Mouse (Mus musculus) midbrain, embryonic 13.5 days (tissue): ENCODE measurements around the gene Ednra. TPM values are rescaled to one million over a fixed set of nuclear protein-coding genes. Genes with fewer than 3 reads are reported as not detected.
A peak's percentile ranks its signal among the peaks of the same experiment; 100 is the strongest.

Experiments
- ATAC-seq: fragments of 200-750 bp; cut with Nextera tagmentation; 2 replicates; pipeline ENCODE4 v1.8.0; 2017; ENCODE audit warnings: mild to moderate bottlenecking, moderate TSS enrichment, moderate library complexity
- H3K27ac ChIP-seq: fragments of 300-500 bp; sonication (generic); 2 replicates; pipeline ENCODE4 v1.5.1; 2015; ENCODE audit warnings: inconsistent platforms, mild to moderate bottlenecking, moderate library complexity
- H3K27me3 ChIP-seq: fragments of 300-500 bp; sonication (generic); 2 replicates; pipeline ENCODE4 v1.6.1; 2015; ENCODE audit warnings: mild to moderate bottlenecking, inconsistent platforms
- H3K36me3 ChIP-seq: fragments of 300-500 bp; sonication (generic); 2 replicates; pipeline ENCODE4 v1.6.1; 2015; ENCODE audit warnings: mild to moderate bottlenecking, inconsistent platforms
- H3K4me1 ChIP-seq: fragments of 300-500 bp; sonication (generic); replicated peaks from 2 replicates; pipeline ENCODE4 v1.6.1; 2015; ENCODE audit warnings: inconsistent platforms
- H3K4me2 ChIP-seq: fragments of 300-500 bp; sonication (generic); replicated peaks from 2 replicates; pipeline ENCODE4 v1.6.1; 2015; ENCODE audit warnings: moderate library complexity, mild to moderate bottlenecking, inconsistent platforms
- H3K4me3 ChIP-seq: fragments of 300-500 bp; sonication (generic); replicated peaks from 2 replicates; pipeline ENCODE4 v1.5.1; 2015; ENCODE audit warnings: mild to moderate bottlenecking, inconsistent platforms
- H3K9ac ChIP-seq: fragments of 300-500 bp; sonication (generic); replicated peaks from 2 replicates; pipeline ENCODE4 v1.6.1; 2015; ENCODE audit warnings: mild to moderate bottlenecking, inconsistent platforms
- H3K9me3 ChIP-seq: fragments of 300-500 bp; sonication (generic); 2 replicates; pipeline ENCODE4 v1.6.1; 2016; ENCODE audit warnings: mild to moderate bottlenecking, inconsistent platforms
- WGBS: fragments of 180-500 bp; shearing (Covaris S2); methylation state at CpG from one replicate; pipeline ENCODE4 v1.1.7; 2015; 5-methylcytosine and 5-hydroxymethylcytosine counted together
- polyA plus RNA-seq: library from polyadenylated mRNA; unstranded; fragments of >200 nt; fragmentation: Nextera tagmentation; extraction: Ambion mirVana; gene quantifications from 2 replicates; pipeline ENCODE4 v1.2.1, GENCODE M21; 2015

Ednra gene
- polyA plus RNA-seq, 1 experiment from 2014 or later, result 6.2 TPM

GRCm38 (mm10) chr8:77672036-77672435, 52.2 kb downstream of the Ednra start:
- H3K4me2 ChIP-seq, result no peak overlapping the region
- H3K9ac ChIP-seq, result no peak overlapping the region
- H3K27me3 ChIP-seq, result no peaks in the 10 kb centered on the region
- H3K4me1 ChIP-seq, result no peaks in the 10 kb centered on the region
- no peak for ATAC-seq
- H3K4me3 ChIP-seq, result no peak overlapping the region
- no peaks in the 10 kb centered on the region for H3K9me3 ChIP-seq
- no peak overlapping the region for H3K27ac ChIP-seq
- WGBS, result 90% methylated on average over 4 of the region's 4 CpGs
- no peaks in the 10 kb centered on the region for H3K36me3 ChIP-seq

- Histone ChIP-seq H3K27me3 (no peaks in the 10 kb centered on the region), H3K36me3 (no peaks in the 10 kb centered on the region), H3K4me1 (no peaks in the 10 kb centered on the region), H3K27ac (no peak overlapping the region), H3K4me2 (no peak overlapping the region), H3K9me3 (no peaks in the 10 kb centered on the region), H3K9ac (no peak overlapping the region), H3K4me3 (no peak overlapping the region)
- no peak for ATAC-seq
- WGBS, result 89% methylated on average over 4 of the region's 4 CpGs
Measured at GRCm38 (mm10) chr8:77670612-77671363, 53.5 kb downstream of the Ednra start.

GRCm38 (mm10) chr8:77667916-77668315, 56.3 kb downstream of the Ednra start:
- H3K4me2 ChIP-seq, result no peak overlapping the region
- H3K9ac ChIP-seq, result no peak overlapping the region
- H3K4me3 ChIP-seq, result no peak overlapping the region
- 93% methylated on average over 5 of the region's 5 CpGs for WGBS
- H3K36me3 ChIP-seq, result no peaks in the 10 kb centered on the region
- no peak for ATAC-seq
- H3K9me3 ChIP-seq, result no peaks in the 10 kb centered on the region
- no peaks in the 10 kb centered on the region for H3K27me3 ChIP-seq
- H3K4me1 ChIP-seq, result no peaks in the 10 kb centered on the region
- H3K27ac ChIP-seq, result no peak overlapping the region

- Histone ChIP-seq H3K36me3 (no peaks in the 10 kb centered on the region), H3K9me3 (no peaks in the 10 kb centered on the region), H3K9ac (no peak overlapping the region), H3K4me1 (no peaks in the 10 kb centered on the region), H3K27me3 (no peaks in the 10 kb centered on the region), H3K4me2 (no peak overlapping the region), H3K27ac (no peak overlapping the region), H3K4me3 (no peak overlapping the region)
- ATAC-seq, result no peak
- 90% methylated on average over 13 of the region's 13 CpGs for WGBS
Measured at GRCm38 (mm10) chr8:77664901-77665300, 59.4 kb downstream of the Ednra start.

GRCm38 (mm10) chr8:77659534-77660080, 64.7 kb downstream of the Ednra start:
- no peak for ATAC-seq
- H3K9ac ChIP-seq, result no peak overlapping the region
- no peaks in the 10 kb centered on the region for H3K9me3 ChIP-seq
- H3K27me3 ChIP-seq, result no peaks in the 10 kb centered on the region
- no peak overlapping the region for H3K4me3 ChIP-seq
- 79% methylated on average over 4 of the region's 4 CpGs for WGBS
- no peak overlapping the region for H3K4me2 ChIP-seq
- H3K27ac ChIP-seq, result no peak overlapping the region
- no peaks in the 10 kb centered on the region for H3K4me1 ChIP-seq
- no peaks in the 10 kb centered on the region for H3K36me3 ChIP-seq

- H3K36me3 ChIP-seq, result no peaks in the 10 kb centered on the region
- H3K27me3 ChIP-seq, result no peaks in the 10 kb centered on the region
- H3K4me2 ChIP-seq, result no peak overlapping the region
- no peak overlapping the region for H3K4me3 ChIP-seq
- H3K9me3 ChIP-seq, result no peaks in the 10 kb centered on the region
- H3K27ac ChIP-seq, result no peak overlapping the region
- no peaks in the 10 kb centered on the region for H3K4me1 ChIP-seq
- 84% methylated on average over 3 of the region's 3 CpGs for WGBS
- no peak overlapping the region for H3K9ac ChIP-seq
- ATAC-seq, result no peak
Measured at GRCm38 (mm10) chr8:77658356-77658755, 65.9 kb downstream of the Ednra start.

GRCm38 (mm10) chr8:77650646-77651190, 73.5 kb downstream of the Ednra start:
- Histone ChIP-seq H3K27me3 (no peaks in the 10 kb centered on the region), H3K36me3 (no peaks in the 10 kb centered on the region), H3K27ac (no peak overlapping the region), H3K9me3 (no peaks in the 10 kb centered on the region), H3K4me3 (no peak overlapping the region), H3K9ac (no peak overlapping the region), H3K4me2 (no peak overlapping the region), H3K4me1 (no peaks in the 10 kb centered on the region)
- ATAC-seq, result no peak
- 71% methylated on average over 1 of the region's 1 CpGs for WGBS

- Histone ChIP-seq H3K27ac (no peak overlapping the region), H3K9me3 (no peaks in the 10 kb centered on the region), H3K4me2 (no peak overlapping the region), H3K4me1 (no peaks in the 10 kb centered on the region), H3K27me3 (no peaks in the 10 kb centered on the region), H3K9ac (no peak overlapping the region), H3K4me3 (no peak overlapping the region), H3K36me3 (no peaks in the 10 kb centered on the region)
- no peak for ATAC-seq
- WGBS, result 65% methylated on average over 5 of the region's 5 CpGs
Measured at GRCm38 (mm10) chr8:77640093-77640839, 84.0 kb downstream of the Ednra start.

GRCm38 (mm10) chr8:77637593-77637992, 86.7 kb downstream of the Ednra start:
- Histone ChIP-seq H3K27me3 (no peaks in the 10 kb centered on the region), H3K27ac (no peak overlapping the region), H3K9me3 (no peaks in the 10 kb centered on the region), H3K4me3 (no peak overlapping the region), H3K4me2 (no peak overlapping the region), H3K36me3 (no peaks in the 10 kb centered on the region), H3K9ac (no peak overlapping the region), H3K4me1 (no peaks in the 10 kb centered on the region)
- 95% methylated on average over 3 of the region's 3 CpGs for WGBS
- no peak for ATAC-seq

- no peak overlapping the region for H3K9ac ChIP-seq
- H3K27me3 ChIP-seq, result no peaks in the 10 kb centered on the region
- no peaks in the 10 kb centered on the region for H3K9me3 ChIP-seq
- 81% methylated on average over 5 of the region's 5 CpGs for WGBS
- no peak overlapping the region for H3K27ac ChIP-seq
- no peak overlapping the region for H3K4me3 ChIP-seq
- no peak overlapping the region for H3K4me2 ChIP-seq
- ATAC-seq, result no peak
- H3K36me3 ChIP-seq, result no peaks in the 10 kb centered on the region
- H3K4me1 ChIP-seq, result no peaks in the 10 kb centered on the region
Measured at GRCm38 (mm10) chr8:77634035-77634434, 90.2 kb downstream of the Ednra start.

GRCm38 (mm10) chr8:77633211-77633610, 91.1 kb downstream of the Ednra start:
- H3K4me1 ChIP-seq, result no peaks in the 10 kb centered on the region
- H3K4me2 ChIP-seq, result no peak overlapping the region
- H3K4me3 ChIP-seq, result no peak overlapping the region
- no peak for ATAC-seq
- 93% methylated on average over 2 of the region's 2 CpGs for whole genome bisulfite sequencing
- H3K27me3 ChIP-seq, result no peaks in the 10 kb centered on the region
- no peak overlapping the region for H3K9ac ChIP-seq
- H3K27ac ChIP-seq, result no peak overlapping the region
- H3K36me3 ChIP-seq, result no peaks in the 10 kb centered on the region
- no peaks in the 10 kb centered on the region for H3K9me3 ChIP-seq

- Histone ChIP-seq H3K4me3 (no peak overlapping the region), H3K27ac (no peak overlapping the region), H3K9me3 (no peaks in the 10 kb centered on the region), H3K4me1 (no peaks in the 10 kb centered on the region), H3K27me3 (no peaks in the 10 kb centered on the region), H3K9ac (no peak overlapping the region), H3K36me3 (no peaks in the 10 kb centered on the region), H3K4me2 (no peak overlapping the region)
- peak; percentile 34; the same call in 1 of the 2 replicates for ATAC-seq
- WGBS, result 52% methylated on average over 3 of the region's 3 CpGs
Measured at GRCm38 (mm10) chr8:77630691-77631090, 93.6 kb downstream of the Ednra start.
